Mouse (Mus musculus): Measurements from ENCODE around the gene Carnmt1. TPM values are rescaled to one million over a fixed set of nuclear protein-coding genes. Genes with fewer than 3 reads are reported as not detected.

The Carnmt1 gene
- polyA plus RNA-seq, 1 experiment from 2014 or later, result 16.8 TPM

GRCm38 (mm10) chr19:18641001-18641400 lies 29.6 kb upstream of the Carnmt1 start:
- peaks cover 31% of the 10 kb centered on the region for H3K4me1 ChIP-seq (replicated peaks)
- H3K36me3 ChIP-seq (replicated peaks), result 0 out of 2 replicates have a peak, but pooled peaks cover 3% of the 10 kb centered on the region
- H3K4me3 ChIP-seq (replicated peaks), result no peak overlapping the region
- H3K27me3 ChIP-seq, result no peaks in the 10 kb centered on the region
- no peak overlapping the region for H3K9ac ChIP-seq
- ATAC-seq (ENCODE audit: insufficient read depth), result no peak
- WGBS (ENCODE audit: insufficient replicate concordance), result 72% methylated on average over 4 of the region's 4 CpGs
- H3K9me3 ChIP-seq (replicated peaks), result no peaks in the 10 kb centered on the region
- H3K27ac ChIP-seq (replicated peaks), result no peak overlapping the region
- H3K4me2 ChIP-seq, result no peak overlapping the region

DNA sequence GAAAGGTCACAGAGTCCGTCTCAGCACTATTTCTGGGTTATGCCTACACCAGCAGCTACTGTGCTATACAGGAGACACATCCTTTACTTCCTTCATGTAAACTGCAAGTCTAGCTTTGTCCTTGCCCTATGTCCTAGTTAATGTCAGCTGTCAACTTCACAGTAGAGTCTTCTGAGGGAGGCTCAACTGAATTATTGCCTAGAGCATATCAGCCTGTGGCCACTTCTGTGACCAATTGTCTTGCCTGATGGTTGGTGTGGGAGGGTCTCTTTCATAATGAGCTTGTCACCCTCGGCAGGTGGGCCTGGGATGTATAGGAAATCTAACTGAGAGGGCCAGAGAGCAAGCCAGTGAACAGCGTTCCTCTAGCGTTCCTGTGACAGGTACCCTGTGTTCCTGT lies 27.2 kb upstream of the Carnmt1 start:
- Histone ChIP-seq H3K36me3 (replicated peaks) (0 out of 2 replicates have a peak, but pooled peaks cover 3% of the 10 kb centered on the region), H3K4me2 (peak overlapping the region; percentile 60; the same call in 1 of the 2 replicates), H3K27me3 (no peaks in the 10 kb centered on the region), H3K27ac (replicated peaks) (peak overlapping the region; percentile 84), H3K9ac (no peak overlapping the region), H3K4me1 (replicated peaks) (peaks cover 55% of the 10 kb centered on the region), H3K9me3 (replicated peaks) (no peaks in the 10 kb centered on the region), H3K4me3 (replicated peaks) (0 out of 2 replicates have a peak overlapping the region, but pooled peaks have one; percentile 3)
- no peak for ATAC-seq (ENCODE audit: insufficient read depth)
- WGBS (ENCODE audit: insufficient replicate concordance), result 71% methylated on average over 4 of the region's 4 CpGs

DNA sequence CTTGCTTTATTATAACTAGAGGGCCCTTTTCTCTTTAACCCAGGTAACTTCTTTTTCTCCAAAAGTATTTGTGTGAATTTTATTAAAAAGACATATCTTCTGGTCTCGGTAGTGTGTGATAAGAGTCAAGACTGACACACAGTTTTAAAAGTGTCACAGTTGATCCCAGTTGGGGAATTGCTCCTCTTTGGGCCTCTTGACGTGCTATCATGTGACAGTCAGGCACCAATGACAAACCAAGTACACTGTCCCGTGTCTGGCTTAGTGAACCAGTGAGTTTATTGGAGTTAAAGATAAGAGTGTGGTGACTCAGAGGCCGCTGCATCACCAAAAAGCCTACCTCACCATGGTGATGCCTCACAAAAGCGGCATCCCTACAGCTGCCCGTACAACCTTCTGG lies 26.5 kb upstream of the Carnmt1 start:
- Histone ChIP-seq H3K4me1 (replicated peaks) (peaks cover 59% of the 10 kb centered on the region), H3K4me2 (peak overlapping the region; percentile 60), H3K9me3 (replicated peaks) (no peaks in the 10 kb centered on the region), H3K27me3 (no peaks in the 10 kb centered on the region), H3K36me3 (replicated peaks) (0 out of 2 replicates have a peak, but pooled peaks cover 3% of the 10 kb centered on the region), H3K27ac (replicated peaks) (peak overlapping the region; percentile 84), H3K9ac (no peak overlapping the region), H3K4me3 (replicated peaks) (0 out of 2 replicates have a peak overlapping the region, but pooled peaks have one; percentile 3)
- 24% methylated on average over 6 of the region's 6 CpGs for WGBS (ENCODE audit: insufficient replicate concordance)
- peak; percentile 87 for ATAC-seq (ENCODE audit: insufficient read depth)

- Histone ChIP-seq H3K36me3 (replicated peaks) (0 out of 2 replicates have a peak, but pooled peaks cover 3% of the 10 kb centered on the region), H3K9me3 (replicated peaks) (no peaks in the 10 kb centered on the region), H3K4me1 (replicated peaks) (peaks cover 81% of the 10 kb centered on the region), H3K27me3 (no peaks in the 10 kb centered on the region), H3K4me2 (peak overlapping the region; percentile 42), H3K4me3 (replicated peaks) (no peak overlapping the region), H3K27ac (replicated peaks) (peak overlapping the region; percentile 84), H3K9ac (no peak overlapping the region)
- ATAC-seq (ENCODE audit: insufficient read depth), result 0 out of 2 replicates have a peak, but pooled peaks have one; percentile 21
- 29% methylated on average over 3 of the region's 3 CpGs for WGBS (ENCODE audit: insufficient replicate concordance)
Measured at GRCm38 (mm10) chr19:18646397-18646796, 24.2 kb upstream of the Carnmt1 start.

DNA sequence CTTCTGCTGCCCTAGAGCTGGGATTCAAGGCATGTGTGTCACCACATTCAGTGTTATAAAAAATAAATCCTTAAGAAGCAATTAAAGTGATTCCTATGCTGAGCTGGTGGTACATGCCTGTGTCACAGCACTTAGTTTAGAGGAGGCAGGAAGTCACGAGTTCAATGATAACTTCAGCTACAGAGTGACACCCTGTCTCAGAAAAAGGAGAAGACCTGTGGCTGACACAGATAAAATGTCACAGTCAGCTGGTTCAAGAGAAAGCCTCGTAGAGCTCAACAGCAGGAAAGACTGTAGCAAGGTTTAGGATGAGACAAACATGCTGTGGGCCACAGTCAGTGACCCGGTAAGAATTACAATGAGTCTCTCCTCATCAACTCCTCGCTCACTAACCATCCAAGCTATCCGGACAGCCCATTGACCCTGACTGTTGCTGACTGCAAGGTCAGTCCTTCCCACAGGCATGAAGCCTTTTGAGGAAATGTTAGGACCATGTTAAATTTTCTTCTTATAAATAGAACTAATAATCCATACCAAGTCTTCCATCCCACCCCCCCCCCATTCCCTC lies 23.6 kb upstream of the Carnmt1 start:
- 8% methylated on average over 5 of the region's 5 CpGs for WGBS (ENCODE audit: insufficient replicate concordance)
- Histone ChIP-seq H3K4me1 (replicated peaks) (peaks cover 81% of the 10 kb centered on the region), H3K36me3 (replicated peaks) (no peaks in the 10 kb centered on the region), H3K4me2 (peak overlapping the region; percentile 42), H3K4me3 (replicated peaks) (no peak overlapping the region), H3K9ac (peak overlapping the region; percentile 19; the same call in 1 of the 2 replicates), H3K27ac (replicated peaks) (peak overlapping the region; percentile 84), H3K9me3 (replicated peaks) (no peaks in the 10 kb centered on the region), H3K27me3 (no peaks in the 10 kb centered on the region)
- peak; percentile 74 for ATAC-seq (ENCODE audit: insufficient read depth)

- Histone ChIP-seq H3K4me1 (replicated peaks) (peaks cover 80% of the 10 kb centered on the region), H3K9ac (no peak overlapping the region), H3K4me2 (no peak overlapping the region), H3K27ac (replicated peaks) (peak overlapping the region; percentile 84), H3K36me3 (replicated peaks) (no peaks in the 10 kb centered on the region), H3K27me3 (no peaks in the 10 kb centered on the region), H3K4me3 (replicated peaks) (no peak overlapping the region), H3K9me3 (replicated peaks) (no peaks in the 10 kb centered on the region)
- no peak for ATAC-seq (ENCODE audit: insufficient read depth)
- 62% methylated on average over 9 of the region's 9 CpGs for WGBS (ENCODE audit: insufficient replicate concordance)
Measured at GRCm38 (mm10) chr19:18647775-18648557, 22.6 kb upstream of the Carnmt1 start.

DNA sequence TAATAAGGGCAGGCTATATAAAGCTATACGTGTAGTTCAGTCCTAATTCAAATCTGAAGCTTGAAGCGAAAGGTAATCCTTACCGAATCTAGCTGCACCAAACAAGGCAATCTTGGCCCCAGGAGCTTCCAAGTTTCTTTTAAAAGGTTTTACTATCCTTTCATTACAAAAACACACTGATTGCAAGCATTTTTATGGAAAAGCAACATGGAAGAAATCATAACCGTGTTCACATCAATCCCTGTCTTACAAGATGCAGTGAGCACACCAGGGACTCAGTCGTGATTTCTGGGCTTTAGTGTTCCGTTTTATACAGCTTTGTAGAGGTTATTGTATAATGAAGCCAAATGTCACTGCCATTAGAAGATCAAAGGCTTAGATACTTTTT lies 22.0 kb upstream of the Carnmt1 start:
- no peaks in the 10 kb centered on the region for H3K9me3 ChIP-seq (replicated peaks)
- H3K27ac ChIP-seq (replicated peaks), result 0 out of 2 replicates have a peak overlapping the region, but pooled peaks have one; percentile 84
- peaks cover 79% of the 10 kb centered on the region for H3K4me1 ChIP-seq (replicated peaks)
- ATAC-seq (ENCODE audit: insufficient read depth), result no peak
- 82% methylated on average over 6 of the region's 6 CpGs for whole genome bisulfite sequencing (ENCODE audit: insufficient replicate concordance)
- no peak overlapping the region for H3K9ac ChIP-seq
- H3K4me3 ChIP-seq (replicated peaks), result no peak overlapping the region
- H3K36me3 ChIP-seq (replicated peaks), result no peaks in the 10 kb centered on the region
- no peaks in the 10 kb centered on the region for H3K27me3 ChIP-seq
- H3K4me2 ChIP-seq, result no peak overlapping the region

GRCm38 (mm10) chr19:18649955-18650354 lies 20.6 kb upstream of the Carnmt1 start:
- no peaks in the 10 kb centered on the region for H3K9me3 ChIP-seq (replicated peaks)
- H3K27ac ChIP-seq (replicated peaks), result peak overlapping the region; percentile 19
- H3K4me1 ChIP-seq (replicated peaks), result peaks cover 72% of the 10 kb centered on the region
- no peak overlapping the region for H3K4me3 ChIP-seq (replicated peaks)
- no peaks in the 10 kb centered on the region for H3K27me3 ChIP-seq
- no peak overlapping the region for H3K9ac ChIP-seq
- WGBS (ENCODE audit: insufficient replicate concordance), result 26% methylated on average over 4 of the region's 4 CpGs
- ATAC-seq (ENCODE audit: insufficient read depth), result no peak
- peak overlapping the region; percentile 32 for H3K4me2 ChIP-seq
- H3K36me3 ChIP-seq (replicated peaks), result no peaks in the 10 kb centered on the region

DNA sequence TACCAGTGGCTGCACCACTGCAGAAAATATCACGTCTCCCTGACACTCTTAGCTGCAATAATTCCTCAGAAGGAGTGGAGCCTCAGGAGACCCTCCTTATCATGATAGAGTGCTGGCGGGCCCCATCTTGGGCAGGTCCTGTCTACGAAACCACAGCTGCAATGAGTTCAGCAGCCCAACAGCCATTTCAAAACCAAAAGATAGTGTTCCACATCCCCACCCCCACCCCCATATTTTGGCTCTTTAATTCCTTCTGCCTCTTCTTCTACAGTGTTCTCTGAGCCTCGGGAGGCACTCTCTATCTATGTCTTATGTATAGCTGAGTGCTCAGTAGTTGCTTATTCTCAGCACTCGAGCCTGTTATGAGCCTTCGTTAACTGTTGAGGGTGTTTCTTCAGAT lies 20.1 kb upstream of the Carnmt1 start:
- peak; percentile 21; the same call in 1 of the 2 replicates for ATAC-seq (ENCODE audit: insufficient read depth)
- Histone ChIP-seq H3K27me3 (no peaks in the 10 kb centered on the region), H3K27ac (replicated peaks) (peak overlapping the region; percentile 19), H3K4me3 (replicated peaks) (no peak overlapping the region), H3K9ac (no peak overlapping the region), H3K4me1 (replicated peaks) (peaks cover 69% of the 10 kb centered on the region), H3K4me2 (peak overlapping the region; percentile 32), H3K9me3 (replicated peaks) (no peaks in the 10 kb centered on the region), H3K36me3 (replicated peaks) (no peaks in the 10 kb centered on the region)
- WGBS (ENCODE audit: insufficient replicate concordance), result 28% methylated on average over 6 of the region's 6 CpGs

DNA sequence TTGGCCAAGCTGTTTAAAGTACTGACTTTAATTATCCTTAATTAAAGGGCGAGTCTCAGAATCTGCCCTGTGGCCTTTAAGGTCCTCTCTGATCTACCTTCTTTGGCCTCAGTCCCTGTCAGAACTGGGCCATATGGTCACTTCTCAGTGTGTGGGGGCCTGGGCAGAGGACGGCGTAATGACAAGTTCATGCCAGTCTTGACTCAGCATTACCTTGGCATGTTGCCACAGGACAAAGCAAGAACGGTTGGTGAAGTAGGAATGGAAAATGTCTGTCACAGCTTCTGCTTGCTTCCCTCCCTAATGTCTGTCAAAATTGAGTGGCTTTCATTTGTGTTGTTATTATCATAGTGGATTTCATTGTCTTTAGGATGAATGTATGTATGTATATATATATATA lies 18.0 kb upstream of the Carnmt1 start:
- Histone ChIP-seq H3K27me3 (no peaks in the 10 kb centered on the region), H3K4me1 (replicated peaks) (peaks cover 49% of the 10 kb centered on the region), H3K4me3 (replicated peaks) (no peak overlapping the region), H3K36me3 (replicated peaks) (no peaks in the 10 kb centered on the region), H3K27ac (replicated peaks) (no peak overlapping the region), H3K9ac (no peak overlapping the region), H3K4me2 (no peak overlapping the region), H3K9me3 (replicated peaks) (no peaks in the 10 kb centered on the region)
- ATAC-seq (ENCODE audit: insufficient read depth), result no peak
- 66% methylated on average over 4 of the region's 4 CpGs for WGBS (ENCODE audit: insufficient replicate concordance)

DNA sequence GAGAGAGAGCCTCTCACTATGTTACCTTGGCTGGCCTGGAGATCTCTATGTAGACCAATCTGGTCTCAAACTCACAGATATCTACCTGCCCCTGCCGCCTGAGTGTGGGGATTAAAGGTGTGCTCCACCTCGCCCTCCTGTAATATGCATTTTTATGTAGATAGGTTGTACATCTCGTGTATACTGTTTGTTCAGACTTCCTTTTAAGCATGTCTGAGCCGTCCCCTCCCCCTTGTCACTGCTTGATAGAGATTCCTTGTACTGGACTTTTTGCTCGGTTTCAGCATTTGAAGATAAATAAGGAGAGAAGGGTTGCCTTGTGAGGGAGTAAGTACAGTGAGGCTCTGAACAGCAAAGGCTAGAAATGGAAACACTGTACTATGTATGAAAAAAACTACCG lies 17.5 kb upstream of the Carnmt1 start:
- ATAC-seq (ENCODE audit: insufficient read depth), result no peak
- H3K27me3 ChIP-seq, result no peaks in the 10 kb centered on the region
- no peak overlapping the region for H3K27ac ChIP-seq (replicated peaks)
- H3K9me3 ChIP-seq (replicated peaks), result no peaks in the 10 kb centered on the region
- peaks cover 44% of the 10 kb centered on the region for H3K4me1 ChIP-seq (replicated peaks)
- WGBS (ENCODE audit: insufficient replicate concordance), result 46% methylated on average over 6 of the region's 6 CpGs
- H3K4me3 ChIP-seq (replicated peaks), result no peak overlapping the region
- H3K9ac ChIP-seq, result no peak overlapping the region
- no peak overlapping the region for H3K4me2 ChIP-seq
- H3K36me3 ChIP-seq (replicated peaks), result no peaks in the 10 kb centered on the region
